Mouse (Mus musculus): ENCODE results near the gene Capza2. TPM values are rescaled to one million over a fixed set of nuclear protein-coding genes. Genes with fewer than 3 reads are reported as not detected.
A peak's percentile ranks its signal among the peaks of the same experiment; 100 is the strongest.

The Capza2 gene
- polyA plus RNA-seq, 1 experiment, result 163 TPM

DNA sequence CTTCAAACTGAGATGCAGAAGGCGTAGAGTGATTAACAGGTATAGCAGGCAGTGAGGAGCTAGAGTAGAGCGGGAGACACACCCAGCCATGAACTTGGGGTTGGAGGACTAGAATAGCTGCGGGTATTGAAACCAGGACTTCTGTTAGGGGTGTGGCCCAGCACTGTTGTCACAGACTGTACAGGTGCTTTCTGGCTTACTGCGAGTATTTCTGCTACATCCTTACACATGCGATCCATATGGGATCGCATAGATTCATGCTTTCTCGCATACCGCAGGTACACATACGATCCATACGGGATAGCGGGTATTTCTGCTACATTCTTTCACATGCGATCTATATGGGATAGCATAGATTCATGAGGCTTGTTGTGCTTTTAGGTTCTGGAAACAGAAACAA, 32.3 kb downstream of the Capza2 start:
- no peaks in the 10 kb centered on the region; the same call in 1 of the 2 replicates for H3K4me1 ChIP-seq (ENCODE audit: control insufficient read depth, insufficient read depth, low read length)
- no peak overlapping the region for H3K4me3 ChIP-seq (ENCODE audit: insufficient read depth, low read length)
- H3K27ac ChIP-seq (ENCODE audit: insufficient read depth, low read length), result no peak overlapping the region
- TF ChIP-seq CTCF (IDR thresholded peaks at IDR 0.05; ENCODE audit: extremely low read depth, insufficient read depth, low read length) (no peak), POLR2A (IDR thresholded peaks at IDR 0.05; ENCODE audit: extremely low read depth, insufficient read depth, low read length) (no peak)

DNA sequence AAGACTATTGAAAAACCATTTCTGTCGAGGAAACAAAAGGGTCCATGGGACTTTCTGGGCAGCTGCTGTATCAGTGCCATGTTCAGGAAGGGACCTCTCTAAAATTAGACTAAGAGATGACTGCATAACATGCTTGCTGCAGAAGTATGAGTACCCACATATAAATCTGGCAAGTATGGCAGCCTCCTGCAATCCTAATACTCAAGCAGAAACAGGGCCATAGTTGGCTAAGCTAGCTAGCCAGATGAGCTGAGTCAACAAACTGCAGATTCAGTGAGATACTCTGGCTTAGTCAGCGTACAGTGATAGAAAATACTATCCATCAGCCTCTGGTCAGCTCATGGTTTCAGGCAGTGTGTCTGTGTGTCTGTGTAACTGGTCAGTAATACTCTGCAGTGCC, 33.8 kb downstream of the Capza2 start:
- Histone ChIP-seq H3K27ac (ENCODE audit: insufficient read depth, low read length) (no peak overlapping the region), H3K4me1 (ENCODE audit: control insufficient read depth, insufficient read depth, low read length) (no peaks in the 10 kb centered on the region; the same call in 1 of the 2 replicates), H3K4me3 (ENCODE audit: insufficient read depth, low read length) (no peak overlapping the region)
- TF ChIP-seq CTCF (IDR thresholded peaks at IDR 0.05; ENCODE audit: extremely low read depth, insufficient read depth, low read length), result no peak

DNA sequence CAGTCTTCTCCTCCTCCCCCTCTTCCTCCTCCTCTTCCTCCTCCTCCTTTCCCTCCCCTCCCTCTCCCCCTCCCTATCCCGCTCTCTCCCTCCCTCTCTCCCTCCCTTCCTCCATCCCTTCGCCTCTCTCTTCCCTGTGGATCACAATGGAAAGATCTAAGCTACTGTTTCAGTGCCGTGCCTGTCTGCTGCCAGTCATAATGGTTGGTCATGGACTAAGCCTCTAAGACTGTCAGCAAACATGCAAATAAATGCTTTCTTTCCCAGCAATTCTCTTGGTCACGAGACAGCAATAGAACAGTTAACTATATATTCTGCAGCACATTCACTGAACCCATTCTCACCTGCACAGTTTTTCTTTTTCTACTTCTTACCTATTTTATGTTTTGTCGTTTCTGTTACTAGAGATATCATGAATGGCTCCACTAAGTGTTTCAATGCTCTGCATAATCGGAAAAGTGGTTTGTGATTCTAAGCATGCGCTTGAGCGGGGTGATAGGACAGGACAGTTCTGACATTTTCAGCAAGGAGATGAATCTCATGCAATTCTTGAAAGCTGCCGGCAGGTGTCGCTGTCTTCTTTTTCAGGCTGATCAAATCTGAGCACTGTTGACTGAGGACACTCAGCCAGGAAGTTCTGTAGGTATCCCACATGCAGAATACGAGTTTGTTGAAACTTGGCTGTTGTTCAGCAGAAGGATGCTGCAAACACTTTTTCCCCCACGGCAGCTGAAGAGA, 39.2 kb downstream of the Capza2 start:
- Histone ChIP-seq H3K27ac (ENCODE audit: insufficient read depth, low read length) (no peak overlapping the region), H3K4me3 (ENCODE audit: insufficient read depth, low read length) (no peak overlapping the region), H3K4me1 (ENCODE audit: control insufficient read depth, insufficient read depth, low read length) (no peaks in the 10 kb centered on the region)
- peak; percentile 74 for TF ChIP-seq CTCF (IDR thresholded peaks at IDR 0.05; ENCODE audit: extremely low read depth, insufficient read depth, low read length)
- TF ChIP-seq POLR2A (IDR thresholded peaks at IDR 0.05; ENCODE audit: extremely low read depth, insufficient read depth, low read length), result no peak

DNA sequence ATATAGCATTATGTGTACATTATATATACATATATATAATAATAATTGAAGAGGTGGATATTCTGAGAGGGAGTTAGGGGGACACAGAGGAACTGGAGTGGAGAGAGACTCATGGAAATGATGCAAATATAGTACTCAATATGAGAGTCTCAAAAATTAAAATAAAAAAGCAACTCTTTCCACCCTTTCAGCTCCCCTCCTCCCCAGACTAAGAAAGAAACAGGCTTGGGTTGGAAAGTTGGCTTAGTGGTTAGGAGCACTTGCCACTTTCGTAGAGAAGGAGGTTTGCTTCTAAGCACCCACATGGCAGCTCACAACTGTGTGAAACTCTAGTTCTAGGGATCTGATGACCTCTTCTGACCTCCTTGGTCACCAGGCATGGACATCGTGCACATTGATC, 41.0 kb downstream of the Capza2 start:
- no peak overlapping the region for H3K4me3 ChIP-seq (ENCODE audit: insufficient read depth, low read length)
- TF ChIP-seq POLR2A (IDR thresholded peaks at IDR 0.05; ENCODE audit: extremely low read depth, insufficient read depth, low read length), result no peak
- no peak for TF ChIP-seq CTCF (IDR thresholded peaks at IDR 0.05; ENCODE audit: extremely low read depth, insufficient read depth, low read length)
- no peaks in the 10 kb centered on the region for H3K4me1 ChIP-seq (ENCODE audit: control insufficient read depth, insufficient read depth, low read length)
- no peak overlapping the region for H3K27ac ChIP-seq (ENCODE audit: insufficient read depth, low read length)

DNA sequence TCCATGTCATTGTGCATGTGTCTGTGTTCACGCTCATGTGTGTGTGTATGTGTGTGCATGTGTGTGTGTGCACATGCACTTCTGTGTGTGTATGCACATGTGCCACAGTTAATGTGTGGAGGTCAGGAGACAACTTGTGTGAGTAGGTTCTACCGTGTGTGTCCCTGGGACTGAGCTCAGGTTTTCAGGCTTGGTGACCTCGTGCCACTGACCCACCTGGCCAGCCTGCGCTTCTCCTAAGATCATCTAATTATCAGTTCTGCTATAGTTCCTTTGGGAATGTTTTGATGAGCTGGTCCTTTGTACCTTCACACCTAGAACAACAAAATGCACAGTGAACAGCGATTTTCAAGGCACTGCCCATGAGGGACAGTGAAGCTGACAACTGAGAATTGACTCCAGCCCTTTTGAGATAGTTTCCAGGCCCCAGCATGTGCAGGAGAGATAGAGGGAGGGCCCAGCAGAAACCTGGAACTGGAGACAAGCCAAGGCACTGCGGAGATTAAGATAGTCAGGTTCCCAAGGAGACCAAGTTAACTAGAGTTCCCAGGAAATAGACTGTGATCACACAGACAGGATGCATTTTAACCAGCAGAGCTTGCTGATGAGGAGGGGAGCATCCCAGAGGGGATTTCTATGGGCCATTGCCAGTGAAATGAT, 44.4 kb downstream of the Capza2 start:
- no peak overlapping the region for H3K27ac ChIP-seq (ENCODE audit: insufficient read depth, low read length)
- H3K4me3 ChIP-seq (ENCODE audit: insufficient read depth, low read length), result no peak overlapping the region
- TF ChIP-seq CTCF (IDR thresholded peaks at IDR 0.05; ENCODE audit: extremely low read depth, insufficient read depth, low read length), result no peak
- no peak for TF ChIP-seq POLR2A (IDR thresholded peaks at IDR 0.05; ENCODE audit: extremely low read depth, insufficient read depth, low read length)
- H3K4me1 ChIP-seq (ENCODE audit: control insufficient read depth, insufficient read depth, low read length), result no peaks in the 10 kb centered on the region

DNA sequence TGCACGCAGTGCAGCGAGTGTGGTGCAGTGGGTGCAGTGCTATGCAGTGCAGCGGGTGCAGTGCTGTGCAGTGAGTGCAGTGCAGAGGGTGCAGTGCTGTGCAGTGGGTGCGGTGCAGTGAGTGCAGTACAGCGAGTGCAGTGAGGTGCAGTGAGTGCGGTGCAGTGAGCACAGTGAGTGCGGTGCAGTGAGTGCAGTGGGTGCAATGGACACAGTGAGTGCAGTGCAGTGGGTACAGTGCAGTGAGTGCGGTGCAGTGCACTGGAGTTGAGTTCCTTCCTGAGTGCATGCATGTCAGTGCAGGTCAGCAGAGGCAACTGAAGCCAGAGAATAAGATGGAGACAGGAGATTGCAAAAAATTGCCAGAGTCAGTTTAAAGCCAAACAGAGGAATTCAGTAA, 45.8 kb downstream of the Capza2 start:
- TF ChIP-seq CTCF (IDR thresholded peaks at IDR 0.05; ENCODE audit: extremely low read depth, insufficient read depth, low read length) (no peak), POLR2A (IDR thresholded peaks at IDR 0.05; ENCODE audit: extremely low read depth, insufficient read depth, low read length) (no peak)
- Histone ChIP-seq H3K4me3 (ENCODE audit: insufficient read depth, low read length) (no peak overlapping the region), H3K27ac (ENCODE audit: insufficient read depth, low read length) (no peak overlapping the region), H3K4me1 (ENCODE audit: control insufficient read depth, insufficient read depth, low read length) (no peaks in the 10 kb centered on the region)

DNA sequence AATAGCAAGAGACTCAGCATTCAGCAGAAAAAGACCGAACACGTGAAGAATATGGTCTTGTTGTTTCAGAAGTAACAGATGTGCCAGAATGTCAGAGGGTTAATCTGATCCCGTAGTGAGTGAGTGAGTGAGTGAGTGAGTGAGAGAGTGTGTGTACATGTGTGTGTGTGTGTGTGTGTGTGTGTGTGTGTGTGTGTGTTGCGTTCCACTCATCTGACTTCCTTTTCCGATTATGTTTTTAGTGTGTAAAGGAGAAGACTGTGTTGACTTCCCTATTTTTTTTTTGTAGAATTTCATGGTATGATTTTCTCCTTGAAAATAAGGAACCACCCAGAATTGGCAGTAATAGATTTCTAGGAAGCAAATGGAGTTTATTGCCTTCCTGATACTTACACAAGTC, 52.6 kb downstream of the Capza2 start:
- TF ChIP-seq POLR2A (IDR thresholded peaks at IDR 0.05; ENCODE audit: extremely low read depth, insufficient read depth, low read length) (no peak), CTCF (IDR thresholded peaks at IDR 0.05; ENCODE audit: extremely low read depth, insufficient read depth, low read length) (no peak)
- no peak overlapping the region for H3K27ac ChIP-seq (ENCODE audit: insufficient read depth, low read length)
- H3K4me3 ChIP-seq (ENCODE audit: insufficient read depth, low read length), result no peak overlapping the region
- H3K4me1 ChIP-seq (ENCODE audit: control insufficient read depth, insufficient read depth, low read length), result no peaks in the 10 kb centered on the region

DNA sequence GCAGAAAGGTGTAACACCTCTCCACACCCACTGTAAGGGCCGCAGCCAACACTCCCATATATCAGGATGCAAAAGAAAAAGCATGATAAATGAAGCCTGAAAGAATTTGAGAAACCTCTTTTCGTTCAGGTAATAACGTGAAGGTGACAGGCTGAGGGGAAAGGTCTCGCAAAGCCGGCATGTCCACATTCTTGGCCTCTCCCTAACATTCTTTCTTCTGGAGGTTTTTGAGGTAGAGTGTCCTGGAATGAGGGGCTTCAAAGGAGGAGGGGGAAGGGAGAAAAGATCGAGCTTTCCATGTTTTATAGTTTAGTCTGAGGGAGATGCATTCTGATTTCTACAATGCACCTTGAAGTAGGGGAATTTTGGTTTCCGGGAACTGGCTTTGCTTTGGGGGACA, 56.6 kb downstream of the Capza2 start, which contains the start of gene St7:
Gene St7, plus strand, starts transcription at position 287 of the 400 bp plus-strand sequence.
- TF ChIP-seq POLR2A (IDR thresholded peaks at IDR 0.05; ENCODE audit: extremely low read depth, insufficient read depth, low read length), result no peak
- TF ChIP-seq CTCF (IDR thresholded peaks at IDR 0.05; ENCODE audit: extremely low read depth, insufficient read depth, low read length), result no peak

DNA sequence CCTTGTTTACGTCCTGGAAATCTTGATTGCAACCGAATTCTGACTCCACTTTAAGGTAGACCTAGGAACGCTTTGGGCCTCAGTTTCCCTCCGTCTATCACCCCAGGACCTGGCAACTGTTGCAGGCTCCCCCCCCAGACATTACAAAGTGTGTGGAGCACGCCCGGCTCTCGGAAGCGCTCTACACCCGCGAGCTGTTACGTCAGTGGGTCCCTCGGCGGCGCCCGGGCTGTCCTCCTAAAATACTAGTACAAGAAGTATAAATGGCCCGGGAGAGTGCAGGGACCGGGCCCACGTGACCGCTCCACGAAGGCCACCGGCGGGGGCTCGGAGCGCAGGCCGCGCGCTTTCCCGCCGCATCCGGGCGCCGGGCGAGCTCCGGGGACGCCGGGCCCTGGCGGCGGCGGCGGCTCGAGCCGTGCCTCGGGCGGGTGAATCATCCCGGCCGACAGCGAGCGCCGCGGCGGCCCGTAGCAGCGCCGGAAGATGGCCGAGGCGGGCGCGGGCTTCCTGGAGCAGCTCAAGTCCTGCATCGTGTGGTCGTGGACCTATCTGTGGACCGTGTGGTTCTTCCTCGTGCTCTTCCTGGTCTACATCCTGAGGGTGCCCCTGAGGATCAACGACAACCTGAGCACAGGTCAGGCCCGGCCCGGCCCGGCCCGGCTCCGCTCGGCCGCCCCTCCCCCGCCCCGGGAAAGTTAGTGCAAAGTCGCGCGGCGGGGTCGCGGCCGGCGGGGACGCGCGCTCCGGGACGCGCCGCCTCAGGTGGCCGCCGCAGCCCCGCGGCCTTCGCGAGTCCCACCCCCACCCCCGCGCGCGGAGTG, 57.9 kb downstream of the Capza2 start:
- Histone ChIP-seq H3K4me1 (ENCODE audit: control insufficient read depth, insufficient read depth, low read length) (no peaks in the 10 kb centered on the region; the same call in 1 of the 2 replicates), H3K4me3 (ENCODE audit: insufficient read depth, low read length) (peak overlapping the region; percentile 95), H3K27ac (ENCODE audit: insufficient read depth, low read length) (peak overlapping the region; percentile 79; the same call in 1 of the 2 replicates)
- no peak for TF ChIP-seq POLR2A (IDR thresholded peaks at IDR 0.05; ENCODE audit: extremely low read depth, insufficient read depth, low read length)
- no peak for TF ChIP-seq CTCF (IDR thresholded peaks at IDR 0.05; ENCODE audit: extremely low read depth, insufficient read depth, low read length)

More for the DNA sequence above, 56.6 kb downstream of the Capza2 start, which contains the start of gene St7:
- Histone ChIP-seq H3K27ac (ENCODE audit: insufficient read depth, low read length) (no peak within 1 kb of the TSS), H3K4me1 (ENCODE audit: control insufficient read depth, insufficient read depth, low read length) (no peaks in the 10 kb centered on the region; the same call in 1 of the 2 replicates), H3K4me3 (ENCODE audit: insufficient read depth, low read length) (peak within 1 kb of the TSS; percentile 95)

Measured in cortical plate, adult 2 months (tissue).